Mouse (Mus musculus) E14TG2a.4 (cell line): Measurements from ENCODE around the gene Ankrd28.

Source experiments
- CTCF ChIP-seq: conservative IDR thresholded peaks from 2 replicates; pipeline ENCODE4 v1.5.1; 2014; ENCODE audit warnings: low read length
- NANOG ChIP-seq: IDR thresholded peaks from 2 replicates; pipeline ENCODE4 v1.6.1; 2014; ENCODE audit warnings: borderline replicate concordance, low read length, mixed read lengths
- POU5F1 ChIP-seq: IDR thresholded peaks from 2 replicates; pipeline ENCODE4 v1.6.1; 2014; ENCODE audit warnings: low read length, borderline replicate concordance

- TF ChIP-seq CTCF (no peak), NANOG (no peak), POU5F1 (no peak)
Observed at GRCm38 (mm10) chr14:31661671-31662554, 168.5 kb downstream of the Ankrd28 start.
